Mouse (Mus musculus) midbrain, embryonic 11.5 days (tissue): ENCODE data around the gene Wdr37. TPM values are rescaled to one million over a fixed set of nuclear protein-coding genes. Genes with fewer than 3 reads are reported as not detected.

ENCODE experiments used
- ATAC-seq: fragments of 200-750 bp; cut with Nextera tagmentation; 2 replicates; pipeline ENCODE4 v1.8.0; 2017; ENCODE audit warnings: moderate TSS enrichment, moderate library complexity; ENCODE audit not compliant: low FRiP score
- DNase-seq: peaks from one replicate; pipeline ENCODE4 v3.0.0; 2015; ENCODE audit warnings: low spot score; ENCODE audit errors: missing footprints
- H3K27ac ChIP-seq: fragments of 300-500 bp; sonication (generic); 2 replicates; pipeline ENCODE4 v1.5.1; 2014; ENCODE audit warnings: low read depth, low read length
- H3K27me3 ChIP-seq: fragments of 300-500 bp; sonication (generic); 2 replicates; pipeline ENCODE4 v1.6.1; 2014; ENCODE audit warnings: mild to moderate bottlenecking, low read length, moderate library complexity, mixed read lengths; ENCODE audit not compliant: control insufficient read depth, insufficient read depth
- H3K36me3 ChIP-seq: fragments of 300-500 bp; sonication (generic); 2 replicates; pipeline ENCODE4 v1.6.1; 2014; ENCODE audit warnings: mild to moderate bottlenecking, low read length, moderate library complexity, mixed read lengths; ENCODE audit not compliant: control insufficient read depth, insufficient read depth
- H3K4me1 ChIP-seq: fragments of 300-500 bp; sonication (generic); 2 replicates; pipeline ENCODE4 v1.6.1; 2014; ENCODE audit warnings: low read length; ENCODE audit not compliant: control insufficient read depth, insufficient read depth
- H3K4me2 ChIP-seq: fragments of 300-500 bp; sonication (generic); 2 replicates; pipeline ENCODE4 v1.6.1; 2014; ENCODE audit warnings: mild to moderate bottlenecking, moderate library complexity
- H3K4me3 ChIP-seq: fragments of 300-500 bp; sonication (generic); 2 replicates; pipeline ENCODE4 v1.5.1; 2014; ENCODE audit warnings: low read depth, low read length
- H3K9ac ChIP-seq: fragments of 300-500 bp; sonication (generic); 2 replicates; pipeline ENCODE4 v1.6.1; 2014; ENCODE audit warnings: low read length
- H3K9me3 ChIP-seq: fragments of 300-500 bp; sonication (generic); 2 replicates; pipeline ENCODE4 v1.6.1; 2016; ENCODE audit warnings: low read length; ENCODE audit not compliant: control insufficient read depth
- WGBS: fragments of 180-500 bp; shearing (Covaris S2); extraction: QIAGEN DNeasy Blood & Tissue Kit; methylation state at CpG from one replicate; pipeline ENCODE4 v1.1.7; 2014; 5-methylcytosine and 5-hydroxymethylcytosine counted together
- polyA plus RNA-seq: library from polyadenylated mRNA; unstranded; fragments of >200 nt; fragmentation: Nextera tagmentation; extraction: Ambion mirVana; gene quantifications from 2 replicates; pipeline ENCODE4 v1.2.1, GENCODE M21; 2014

Wdr37 gene
- polyA plus RNA-seq, 1 experiment from 2014 or later: 46.2 TPM

- H3K9me3 ChIP-seq: no peaks in the 10 kb centered on the region
Observed at GRCm38 (mm10) chr13:8793217-8793616, 78.5 kb downstream of the Wdr37 start.

GRCm38 (mm10) chr13:8785185-8785584 is 86.5 kb downstream of the Wdr37 start:
- Histone ChIP-seq H3K9me3 (no peaks in the 10 kb centered on the region), H3K4me1 (no peaks in the 10 kb centered on the region), H3K9ac (no peak overlapping the region), H3K4me3 (no peak overlapping the region), H3K4me2 (no peak overlapping the region), H3K27ac (no peak overlapping the region), H3K27me3 (no peaks in the 10 kb centered on the region), H3K36me3 (no peaks in the 10 kb centered on the region)
- 49% methylated on average over 9 of the region's 9 CpGs for whole genome bisulfite sequencing
- peak; percentile 93 for DNase-seq
- peak; percentile 62 for ATAC-seq

More at GRCm38 (mm10) chr13:8793217-8793616, 78.5 kb downstream of the Wdr37 start:
- Histone ChIP-seq H3K4me3 (no peak overlapping the region), H3K9ac (no peak overlapping the region), H3K27me3 (no peaks in the 10 kb centered on the region), H3K36me3 (no peaks in the 10 kb centered on the region), H3K4me2 (no peak overlapping the region), H3K27ac (no peak overlapping the region), H3K4me1 (no peaks in the 10 kb centered on the region)
- no peak for DNase-seq
- ATAC-seq: no peak
- 82% methylated on average over 8 of the region's 8 CpGs for WGBS

- 86% methylated on average over 14 of the region's 14 CpGs for WGBS
- Histone ChIP-seq H3K27ac (no peak overlapping the region), H3K4me3 (no peak overlapping the region), H3K27me3 (no peaks in the 10 kb centered on the region), H3K9me3 (no peaks in the 10 kb centered on the region), H3K4me2 (no peak overlapping the region), H3K9ac (no peak overlapping the region), H3K4me1 (no peaks in the 10 kb centered on the region), H3K36me3 (no peaks in the 10 kb centered on the region)
- ATAC-seq: no peak
- DNase-seq: peak; percentile 67
Observed at GRCm38 (mm10) chr13:8784308-8785061, 87.2 kb downstream of the Wdr37 start.

GRCm38 (mm10) chr13:8783686-8784307 is 87.9 kb downstream of the Wdr37 start:
- no peak for ATAC-seq
- no peak overlapping the region for H3K4me2 ChIP-seq
- no peaks in the 10 kb centered on the region for H3K36me3 ChIP-seq
- no peak for DNase-seq
- H3K27ac ChIP-seq: no peak overlapping the region
- no peaks in the 10 kb centered on the region for H3K9me3 ChIP-seq
- no peak overlapping the region for H3K9ac ChIP-seq
- no peaks in the 10 kb centered on the region for H3K4me1 ChIP-seq
- no peak overlapping the region for H3K4me3 ChIP-seq
- WGBS: 86% methylated on average over 10 of the region's 10 CpGs
- no peaks in the 10 kb centered on the region for H3K27me3 ChIP-seq

- 74% methylated on average over 4 of the region's 4 CpGs for WGBS
- Histone ChIP-seq H3K4me1 (no peaks in the 10 kb centered on the region), H3K9ac (no peak overlapping the region), H3K4me2 (no peak overlapping the region), H3K4me3 (no peak overlapping the region), H3K9me3 (no peaks in the 10 kb centered on the region), H3K36me3 (no peaks in the 10 kb centered on the region), H3K27me3 (no peaks in the 10 kb centered on the region), H3K27ac (no peak overlapping the region)
- DNase-seq: peak; percentile 64
- no peak for ATAC-seq
Observed at GRCm38 (mm10) chr13:8782636-8783035, 89.1 kb downstream of the Wdr37 start.

GRCm38 (mm10) chr13:8780441-8780840 is 91.3 kb downstream of the Wdr37 start:
- H3K4me2 ChIP-seq: no peak overlapping the region
- H3K36me3 ChIP-seq: no peaks in the 10 kb centered on the region
- peak; percentile 91 for DNase-seq
- H3K27ac ChIP-seq: no peak overlapping the region
- no peaks in the 10 kb centered on the region for H3K27me3 ChIP-seq
- ATAC-seq: peak; percentile 61; the same call in 1 of the 2 replicates
- no peak overlapping the region for H3K9ac ChIP-seq
- H3K4me3 ChIP-seq: no peak overlapping the region
- H3K4me1 ChIP-seq: no peaks in the 10 kb centered on the region
- WGBS: 48% methylated on average over 4 of the region's 4 CpGs
- H3K9me3 ChIP-seq: no peaks in the 10 kb centered on the region

GRCm38 (mm10) chr13:8770616-8771015 is 101.1 kb downstream of the Wdr37 start:
- DNase-seq (peak; percentile 76), ATAC-seq (no peak)
- WGBS: 88% methylated on average over 4 of the region's 4 CpGs
- peaks cover 6% of the 10 kb centered on the region for H3K4me1 ChIP-seq
- H3K4me3 ChIP-seq: no peak overlapping the region
- H3K4me2 ChIP-seq: no peak overlapping the region
- H3K9ac ChIP-seq: no peak overlapping the region
- no peak overlapping the region for H3K27ac ChIP-seq
- no peaks in the 10 kb centered on the region; the same call in 1 of the 2 replicates for H3K9me3 ChIP-seq
- no peaks in the 10 kb centered on the region for H3K36me3 ChIP-seq
- H3K27me3 ChIP-seq: no peaks in the 10 kb centered on the region

GRCm38 (mm10) chr13:8769654-8770227 is 102.0 kb downstream of the Wdr37 start:
- WGBS: 96% methylated on average over 7 of the region's 7 CpGs
- H3K9me3 ChIP-seq: no peaks in the 10 kb centered on the region; the same call in 1 of the 2 replicates
- no peaks in the 10 kb centered on the region for H3K36me3 ChIP-seq
- ATAC-seq (peak; percentile 27; the same call in 1 of the 2 replicates), DNase-seq (peak; percentile 4)
- H3K4me3 ChIP-seq: no peak overlapping the region
- no peak overlapping the region for H3K27ac ChIP-seq
- H3K4me1 ChIP-seq: peaks cover 3% of the 10 kb centered on the region
- no peaks in the 10 kb centered on the region for H3K27me3 ChIP-seq
- H3K9ac ChIP-seq: no peak overlapping the region
- no peak overlapping the region for H3K4me2 ChIP-seq

GRCm38 (mm10) chr13:8760940-8761339 is 110.8 kb downstream of the Wdr37 start:
- 68% methylated on average over 8 of the region's 8 CpGs for WGBS
- ATAC-seq (no peak), DNase-seq (no peak)
- Histone ChIP-seq H3K36me3 (no peaks in the 10 kb centered on the region), H3K4me3 (no peak overlapping the region), H3K9me3 (no peaks in the 10 kb centered on the region), H3K27me3 (no peaks in the 10 kb centered on the region), H3K27ac (no peak overlapping the region), H3K4me1 (no peaks in the 10 kb centered on the region), H3K4me2 (no peak overlapping the region), H3K9ac (no peak overlapping the region)
